Mouse (Mus musculus) embryonic facial prominence, embryonic 10.5 days (tissue): Measurements from ENCODE around the gene Smbd1. TPM values are rescaled to one million over a fixed set of nuclear protein-coding genes. Genes with fewer than 3 reads are reported as not detected.

Experiments
- DNase-seq: peaks from one replicate; pipeline ENCODE4 v3.0.0-alpha.2; 2017; ENCODE audit warnings: low spot score
- H3K27ac ChIP-seq: fragments of 300-500 bp; sonication (generic); replicated peaks from 2 replicates; pipeline ENCODE4 v1.5.1; 2016; ENCODE audit warnings: mild to moderate bottlenecking
- H3K27me3 ChIP-seq: fragments of 300-500 bp; sonication (generic); replicated peaks from 2 replicates; pipeline ENCODE4 v1.6.1; 2016; ENCODE audit warnings: low read depth, mild to moderate bottlenecking; ENCODE audit not compliant: poor library complexity, severe bottlenecking
- H3K36me3 ChIP-seq: fragments of 300-500 bp; sonication (generic); replicated peaks from 2 replicates; pipeline ENCODE4 v1.6.1; 2016; ENCODE audit warnings: mild to moderate bottlenecking, moderate library complexity
- H3K4me1 ChIP-seq: fragments of 300-500 bp; sonication (generic); 2 replicates; pipeline ENCODE4 v1.6.1; 2016
- H3K4me3 ChIP-seq: fragments of 300-500 bp; sonication (generic); 2 replicates; pipeline ENCODE4 v1.5.1; 2016; ENCODE audit warnings: mild to moderate bottlenecking, moderate library complexity
- H3K9me3 ChIP-seq: fragments of 300-500 bp; sonication (generic); 2 replicates; pipeline ENCODE4 v1.6.1; 2016; ENCODE audit warnings: mild to moderate bottlenecking
- WGBS: fragments of 180-500 bp; shearing (Covaris S2); methylation state at CpG from one replicate; pipeline ENCODE4 v1.1.7; 2016; 5-methylcytosine and 5-hydroxymethylcytosine counted together
- polyA plus RNA-seq: library from polyadenylated mRNA; unstranded; fragments of >200 nt; fragmentation: Nextera tagmentation; extraction: Ambion mirVana; gene quantifications from 2 replicates; pipeline ENCODE4 v1.2.1, GENCODE M21; 2016

Gene Smbd1
- polyA plus RNA-seq, 1 experiment from 2014 or later, result not detected

- Histone ChIP-seq H3K4me1 (peaks cover 30% of the 10 kb centered on the region), H3K36me3 (no peaks in the 10 kb centered on the region), H3K27ac (no peak overlapping the region), H3K4me3 (no peak overlapping the region), H3K9me3 (no peaks in the 10 kb centered on the region), H3K27me3 (no peaks in the 10 kb centered on the region)
- WGBS, result 51% methylated on average over 8 of the region's 8 CpGs
- no peak for DNase-seq
Measured at GRCm38 (mm10) chr16:32807408-32808185, 2.7 kb downstream of the Smbd1 start.

GRCm38 (mm10) chr16:32805151-32805550 is 5.1 kb downstream of the Smbd1 start:
- WGBS, result 87% methylated on average over 7 of the region's 7 CpGs
- peaks cover 30% of the 10 kb centered on the region for H3K4me1 ChIP-seq

GRCm38 (mm10) chr16:32803901-32804300 is 6.4 kb downstream of the Smbd1 start:
- WGBS, result 47% methylated on average over 5 of the region's 5 CpGs
- peaks cover 30% of the 10 kb centered on the region for H3K4me1 ChIP-seq
- no peak overlapping the region for H3K27ac ChIP-seq

More at GRCm38 (mm10) chr16:32805151-32805550, 5.1 kb downstream of the Smbd1 start:
- DNase-seq, result no peak
- Histone ChIP-seq H3K27me3 (no peaks in the 10 kb centered on the region), H3K27ac (no peak overlapping the region), H3K36me3 (no peaks in the 10 kb centered on the region), H3K9me3 (no peaks in the 10 kb centered on the region), H3K4me3 (no peak overlapping the region)

DNA sequence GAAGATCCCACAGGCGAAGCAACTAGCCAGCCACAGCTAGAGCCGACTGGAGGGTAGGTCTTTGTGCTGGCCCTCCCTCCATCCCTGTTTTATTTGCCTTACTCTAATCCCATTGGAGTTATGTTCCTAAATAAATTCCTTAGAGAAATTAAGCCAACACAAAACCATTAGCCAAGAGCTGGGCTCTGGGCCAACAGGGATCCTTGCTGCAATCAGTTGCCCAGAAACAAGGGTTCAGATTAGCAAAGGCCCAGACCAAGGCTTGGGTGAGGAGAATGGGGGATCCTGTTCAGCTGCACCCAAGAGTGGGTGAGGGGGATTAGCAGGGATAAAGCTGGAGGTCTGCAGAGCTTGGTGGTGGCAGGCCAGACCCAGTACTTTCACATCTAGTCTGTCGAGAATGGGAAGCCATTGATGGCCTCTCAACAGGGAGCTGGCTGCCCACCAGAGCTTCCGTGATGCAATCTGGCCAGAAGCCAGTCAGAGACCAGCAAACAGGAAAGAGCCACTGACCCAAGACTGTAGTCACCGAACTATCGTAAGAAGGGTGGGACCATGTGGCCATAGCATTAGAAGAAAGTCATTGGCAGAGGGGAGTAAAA is 6.9 kb downstream of the Smbd1 start:
- no peak overlapping the region for H3K4me3 ChIP-seq
- no peak for DNase-seq
- H3K36me3 ChIP-seq, result no peaks in the 10 kb centered on the region
- WGBS, result 80% methylated on average over 6 of the region's 6 CpGs
- H3K9me3 ChIP-seq, result no peaks in the 10 kb centered on the region
- no peaks in the 10 kb centered on the region for H3K27me3 ChIP-seq
- H3K4me1 ChIP-seq, result peaks cover 35% of the 10 kb centered on the region
- H3K27ac ChIP-seq, result no peak overlapping the region

More at GRCm38 (mm10) chr16:32803901-32804300, 6.4 kb downstream of the Smbd1 start:
- H3K27me3 ChIP-seq, result no peaks in the 10 kb centered on the region
- H3K4me3 ChIP-seq, result no peak overlapping the region
- no peaks in the 10 kb centered on the region for H3K9me3 ChIP-seq
- H3K36me3 ChIP-seq, result no peaks in the 10 kb centered on the region
- DNase-seq, result no peak

DNA sequence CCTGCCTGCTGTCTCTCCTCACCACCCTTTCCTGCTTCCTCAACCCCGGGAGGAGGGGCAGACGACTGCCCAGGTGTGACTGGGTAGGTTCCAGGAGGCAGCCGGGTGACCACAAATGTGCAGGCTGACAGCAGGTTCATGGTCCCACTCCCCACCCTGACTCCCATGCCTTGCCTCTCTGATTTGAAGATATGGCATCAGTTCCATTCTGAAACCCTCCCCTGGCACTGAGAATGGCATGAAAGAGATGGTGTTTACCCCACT is 12.9 kb downstream of the Smbd1 start, which contains the start of gene Muc20:
TSS of gene Muc20 (minus strand) at position 10 of the 264 bp plus-strand sequence.
- no peak for DNase-seq
- no peak within 1 kb of the TSS for H3K27ac ChIP-seq
- H3K4me3 ChIP-seq, result no peak within 1 kb of the TSS
- H3K4me1 ChIP-seq, result peaks cover 10% of the 10 kb centered on the region
- no peaks in the 10 kb centered on the region for H3K36me3 ChIP-seq
- H3K27me3 ChIP-seq, result no peaks in the 10 kb centered on the region
- 84% methylated on average over 3 of the region's 3 CpGs for WGBS
- H3K9me3 ChIP-seq, result no peaks in the 10 kb centered on the region

GRCm38 (mm10) chr16:32796676-32797425 is 13.4 kb downstream of the Smbd1 start:
- no peak for DNase-seq
- no peaks in the 10 kb centered on the region for H3K36me3 ChIP-seq
- peaks cover 10% of the 10 kb centered on the region for H3K4me1 ChIP-seq
- H3K27ac ChIP-seq, result no peak overlapping the region
- no peaks in the 10 kb centered on the region for H3K9me3 ChIP-seq
- no peak overlapping the region for H3K4me3 ChIP-seq
- 78% methylated on average over 14 of the region's 14 CpGs for WGBS
- no peaks in the 10 kb centered on the region for H3K27me3 ChIP-seq

GRCm38 (mm10) chr16:32795177-32795576 is 15.1 kb downstream of the Smbd1 start:
- no peaks in the 10 kb centered on the region for H3K9me3 ChIP-seq
- H3K36me3 ChIP-seq, result no peaks in the 10 kb centered on the region
- DNase-seq, result no peak
- no peak overlapping the region for H3K4me3 ChIP-seq
- no peak overlapping the region for H3K27ac ChIP-seq
- H3K4me1 ChIP-seq, result peaks cover 10% of the 10 kb centered on the region
- WGBS, result 83% methylated on average over 1 of the region's 1 CpGs
- H3K27me3 ChIP-seq, result no peaks in the 10 kb centered on the region

DNA sequence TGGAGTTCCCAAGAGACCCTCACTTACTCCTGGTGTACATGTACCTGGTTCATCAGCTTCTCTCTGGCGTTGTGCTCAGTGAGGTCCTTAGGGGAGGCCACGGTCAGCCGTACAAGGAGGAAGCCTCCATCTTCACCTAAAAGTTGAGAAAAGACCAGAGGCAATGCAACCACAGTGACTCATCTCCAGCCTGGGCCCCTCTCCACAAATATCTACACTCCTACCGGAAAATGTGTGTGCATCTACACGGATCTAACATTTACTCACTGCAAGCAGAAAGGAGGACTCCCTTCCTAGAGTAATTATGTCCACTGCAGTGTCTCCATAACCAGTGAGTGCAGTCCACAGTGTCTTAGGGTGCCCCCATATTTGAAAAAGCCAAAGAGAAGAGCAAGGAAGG is 20.2 kb downstream of the Smbd1 start:
- peaks cover 7% of the 10 kb centered on the region for H3K9me3 ChIP-seq
- WGBS, result 91% methylated on average over 5 of the region's 5 CpGs
- H3K27ac ChIP-seq, result no peak overlapping the region
- H3K36me3 ChIP-seq, result no peaks in the 10 kb centered on the region
- no peak for DNase-seq
- no peak overlapping the region for H3K4me3 ChIP-seq
- no peaks in the 10 kb centered on the region for H3K27me3 ChIP-seq
- peaks cover 8% of the 10 kb centered on the region for H3K4me1 ChIP-seq

DNA sequence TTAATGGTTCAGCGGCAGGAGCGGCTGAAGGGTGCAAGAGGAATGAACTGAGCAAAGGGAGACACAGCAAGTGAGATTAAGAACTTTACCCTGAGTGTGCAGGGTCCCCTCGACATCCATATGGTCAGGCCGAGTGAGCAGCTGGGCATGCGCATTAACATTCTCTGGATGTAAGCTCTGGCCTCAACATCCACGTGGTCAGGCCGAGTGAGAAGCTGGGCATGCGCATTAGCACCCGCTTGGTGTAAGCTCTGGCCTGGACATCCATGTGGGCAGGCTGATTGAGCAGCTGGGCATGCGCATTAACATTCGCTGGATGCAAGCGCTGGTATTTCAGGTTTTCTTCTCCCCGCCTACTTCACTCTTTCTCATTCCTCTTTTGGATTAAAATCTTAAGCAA is 25.4 kb downstream of the Smbd1 start:
- Histone ChIP-seq H3K9me3 (peaks cover 7% of the 10 kb centered on the region), H3K36me3 (no peaks in the 10 kb centered on the region), H3K27ac (no peak overlapping the region), H3K4me3 (no peak overlapping the region), H3K4me1 (peaks cover 13% of the 10 kb centered on the region), H3K27me3 (no peaks in the 10 kb centered on the region)
- 83% methylated on average over 13 of the region's 13 CpGs for WGBS
- no peak for DNase-seq

DNA sequence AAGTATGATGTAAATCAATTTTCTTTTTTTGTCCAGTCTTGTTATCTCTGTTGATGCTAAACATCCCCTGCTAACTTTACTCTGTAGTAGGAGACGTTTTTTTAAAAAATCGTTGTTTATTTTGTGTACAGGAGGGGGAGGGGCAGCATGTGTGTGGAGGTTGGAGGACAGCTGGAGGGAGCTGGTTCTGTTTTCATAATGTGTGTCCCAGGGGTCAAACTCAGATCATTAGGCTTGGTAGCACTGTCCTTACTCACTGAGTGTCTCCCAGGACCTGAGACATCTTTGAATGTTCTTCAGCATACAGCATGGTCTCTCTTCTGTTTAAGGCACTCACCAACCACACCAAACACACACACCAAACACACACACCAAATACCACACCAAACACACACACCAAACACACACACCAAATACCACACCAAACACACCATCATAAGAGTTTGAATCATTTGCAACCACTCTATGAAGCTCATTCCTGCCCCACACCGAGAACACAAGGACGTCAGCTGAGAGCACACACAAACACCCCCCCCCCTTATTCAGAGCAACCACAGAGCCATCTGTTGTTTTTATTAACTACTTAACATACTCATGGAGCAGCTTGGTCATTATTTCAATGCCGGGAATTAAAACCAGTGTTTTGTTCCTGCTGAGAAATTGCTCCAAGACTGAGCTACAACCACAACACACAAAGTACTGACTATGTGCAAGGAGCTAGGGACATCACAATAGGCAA is 26.8 kb downstream of the Smbd1 start:
- Histone ChIP-seq H3K9me3 (peaks cover 3% of the 10 kb centered on the region), H3K36me3 (no peaks in the 10 kb centered on the region), H3K4me3 (no peak overlapping the region), H3K4me1 (peaks cover 17% of the 10 kb centered on the region), H3K27me3 (no peaks in the 10 kb centered on the region), H3K27ac (no peak overlapping the region)
- WGBS, result 74% methylated on average over 5 of the region's 5 CpGs
- no peak for DNase-seq

DNA sequence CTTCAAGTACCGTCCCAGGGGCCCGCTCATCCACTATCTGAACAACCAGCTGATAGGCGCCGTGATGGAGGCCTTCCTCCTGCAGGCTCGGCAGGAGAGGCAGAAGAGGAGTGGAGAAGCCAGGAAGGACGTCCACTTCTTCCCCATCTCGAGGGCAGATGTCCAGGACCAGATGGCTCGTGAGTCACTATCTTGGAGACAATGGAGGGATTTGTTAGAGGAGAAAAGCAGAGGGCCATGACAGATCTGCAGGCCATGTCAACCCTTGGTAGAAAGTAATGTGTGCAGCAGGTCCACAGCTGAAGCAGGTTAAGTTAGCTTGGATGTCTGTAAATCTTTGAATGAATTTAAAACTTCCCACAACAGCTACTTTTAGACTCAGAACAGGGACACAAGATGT is 31.3 kb downstream of the Smbd1 start:
- Histone ChIP-seq H3K27me3 (0 out of 2 replicates have a peak, but pooled peaks cover 5% of the 10 kb centered on the region), H3K4me3 (no peak overlapping the region), H3K4me1 (peaks cover 9% of the 10 kb centered on the region), H3K27ac (no peak overlapping the region), H3K36me3 (no peaks in the 10 kb centered on the region), H3K9me3 (no peaks in the 10 kb centered on the region)
- no peak for DNase-seq
- WGBS, result 62% methylated on average over 8 of the region's 8 CpGs

GRCm38 (mm10) chr16:32776676-32777075 is 33.6 kb downstream of the Smbd1 start:
- Histone ChIP-seq H3K9me3 (no peaks in the 10 kb centered on the region), H3K27ac (no peak overlapping the region), H3K4me3 (no peak overlapping the region), H3K4me1 (peaks cover 5% of the 10 kb centered on the region), H3K36me3 (no peaks in the 10 kb centered on the region), H3K27me3 (0 out of 2 replicates have a peak, but pooled peaks cover 5% of the 10 kb centered on the region)
- no peak for DNase-seq
- 80% methylated on average over 10 of the region's 10 CpGs for WGBS
